Mouse (Mus musculus): ENCODE measurements around the gene Pabpn1l. TPM values are rescaled to one million over a fixed set of nuclear protein-coding genes. Genes with fewer than 3 reads are reported as not detected.

Pabpn1l gene
- polyA plus RNA-seq, 1 experiment, result 0.55 TPM

GRCm38 (mm10) chr8:122572751-122573150 is 49.8 kb downstream of the Pabpn1l start:
- H3ac ChIP-seq (ENCODE audit: control insufficient read depth, insufficient read length), result no peak overlapping the region
- no peak overlapping the region for H3K4me3 ChIP-seq
- no peaks in the 10 kb centered on the region for H3K27me3 ChIP-seq (ENCODE audit: control insufficient read depth, insufficient read depth, insufficient read length)
- peaks cover 29% of the 10 kb centered on the region for H3K79me2 ChIP-seq (ENCODE audit: control insufficient read depth, insufficient read depth)
- no peak for TF ChIP-seq SRF (IDR thresholded peaks at IDR 0.05; ENCODE audit: control insufficient read depth, insufficient read length, low read depth)
- TF ChIP-seq TCF3 (IDR thresholded peaks at IDR 0.05; ENCODE audit: insufficient read length, low read depth), result no peak
- no peak for TF ChIP-seq CEBPB (IDR thresholded peaks at IDR 0.05; ENCODE audit: insufficient read depth, poor library complexity, severe bottlenecking)
- no peak for TF ChIP-seq POLR2AphosphoS2 (IDR thresholded peaks at IDR 0.05; ENCODE audit: insufficient read length, low read depth)
- TF ChIP-seq POLR2A (IDR thresholded peaks at IDR 0.05; ENCODE audit: insufficient read length, low read depth), result no peak
- no peak for TF ChIP-seq TCF12 (IDR thresholded peaks at IDR 0.05; ENCODE audit: insufficient read depth, poor library complexity, severe bottlenecking)
- no peak for TF ChIP-seq E2F4 (IDR thresholded peaks at IDR 0.05; ENCODE audit: insufficient read depth)
- TF ChIP-seq MAX (IDR thresholded peaks at IDR 0.05; ENCODE audit: low read depth), result no peak
- no peak for TF ChIP-seq MYOD1 (IDR thresholded peaks at IDR 0.05; ENCODE audit: control insufficient read depth in 1 of 3, insufficient read length in 2 of 3, low read depth in 2 of 3)
- TF ChIP-seq USF1 (IDR thresholded peaks at IDR 0.05; ENCODE audit: low read depth), result no peak
- no peak overlapping the region for H3K4me2 ChIP-seq (ENCODE audit: low read depth)
- H3K36me3 ChIP-seq (ENCODE audit: control insufficient read depth, insufficient read depth), result peaks cover 7% of the 10 kb centered on the region

GRCm38 (mm10) chr8:122571750-122572267 is 50.7 kb downstream of the Pabpn1l start:
- no peak overlapping the region for H3ac ChIP-seq (ENCODE audit: control insufficient read depth, insufficient read length)
- no peak overlapping the region for H3K4me3 ChIP-seq
- peaks cover 29% of the 10 kb centered on the region for H3K79me2 ChIP-seq (ENCODE audit: control insufficient read depth, insufficient read depth)
- H3K27me3 ChIP-seq (ENCODE audit: control insufficient read depth, insufficient read depth, insufficient read length), result no peaks in the 10 kb centered on the region
- H3K4me2 ChIP-seq (ENCODE audit: low read depth), result no peak overlapping the region
- no peak for TF ChIP-seq TCF12 (IDR thresholded peaks at IDR 0.05; ENCODE audit: insufficient read depth, poor library complexity, severe bottlenecking)
- TF ChIP-seq MYOG (IDR thresholded peaks at IDR 0.05; ENCODE audit: control insufficient read depth in 1 of 3, insufficient read depth in 1 of 3, insufficient read length in 2 of 3, low read depth in 2 of 3), result no peak
- TF ChIP-seq MYOD1 (IDR thresholded peaks at IDR 0.05; ENCODE audit: control insufficient read depth in 1 of 3, insufficient read length in 2 of 3, low read depth in 2 of 3), result no peak
- no peak for TF ChIP-seq E2F4 (IDR thresholded peaks at IDR 0.05; ENCODE audit: insufficient read depth)
- no peak for TF ChIP-seq USF1 (IDR thresholded peaks at IDR 0.05; ENCODE audit: low read depth)
- no peak for TF ChIP-seq MAX (IDR thresholded peaks at IDR 0.05; ENCODE audit: low read depth)
- no peak for TF ChIP-seq POLR2AphosphoS2 (IDR thresholded peaks at IDR 0.05; ENCODE audit: insufficient read length, low read depth)
- no peak for TF ChIP-seq TCF3 (IDR thresholded peaks at IDR 0.05; ENCODE audit: insufficient read length, low read depth)
- TF ChIP-seq SRF (IDR thresholded peaks at IDR 0.05; ENCODE audit: control insufficient read depth, insufficient read length, low read depth), result no peak
- no peak for TF ChIP-seq CEBPB (IDR thresholded peaks at IDR 0.05; ENCODE audit: insufficient read depth, poor library complexity, severe bottlenecking)
- no peak for TF ChIP-seq POLR2A (IDR thresholded peaks at IDR 0.05; ENCODE audit: insufficient read length, low read depth)
- TF ChIP-seq REST (IDR thresholded peaks at IDR 0.05; ENCODE audit: insufficient read depth, insufficient read length), result no peak
- H3K36me3 ChIP-seq (ENCODE audit: control insufficient read depth, insufficient read depth), result peaks cover 7% of the 10 kb centered on the region

- Histone ChIP-seq H3ac (ENCODE audit: control insufficient read depth, insufficient read length) (no peak overlapping the region), H3K36me3 (ENCODE audit: control insufficient read depth, insufficient read depth) (peaks cover 7% of the 10 kb centered on the region), H3K27me3 (ENCODE audit: control insufficient read depth, insufficient read depth, insufficient read length) (no peaks in the 10 kb centered on the region), H3K79me2 (ENCODE audit: control insufficient read depth, insufficient read depth) (peaks cover 25% of the 10 kb centered on the region), H3K4me3 (no peak overlapping the region), H3K4me2 (ENCODE audit: low read depth) (no peak overlapping the region)
- TF ChIP-seq E2F4 (IDR thresholded peaks at IDR 0.05; ENCODE audit: insufficient read depth) (no peak), POLR2AphosphoS2 (IDR thresholded peaks at IDR 0.05; ENCODE audit: insufficient read length, low read depth) (no peak), TCF3 (IDR thresholded peaks at IDR 0.05; ENCODE audit: insufficient read length, low read depth) (no peak), MAX (IDR thresholded peaks at IDR 0.05; ENCODE audit: low read depth) (no peak), REST (IDR thresholded peaks at IDR 0.05; ENCODE audit: insufficient read depth, insufficient read length) (no peak), CEBPB (IDR thresholded peaks at IDR 0.05; ENCODE audit: insufficient read depth, poor library complexity, severe bottlenecking) (no peak), TCF12 (IDR thresholded peaks at IDR 0.05; ENCODE audit: insufficient read depth, poor library complexity, severe bottlenecking) (no peak), MYOD1 (IDR thresholded peaks at IDR 0.05; ENCODE audit: control insufficient read depth in 1 of 3, insufficient read length in 2 of 3, low read depth in 2 of 3) (no peak), SRF (IDR thresholded peaks at IDR 0.05; ENCODE audit: control insufficient read depth, insufficient read length, low read depth) (no peak), POLR2A (IDR thresholded peaks at IDR 0.05; ENCODE audit: insufficient read length, low read depth) (no peak), MYOG (IDR thresholded peaks at IDR 0.05; ENCODE audit: control insufficient read depth in 1 of 3, insufficient read depth in 1 of 3, insufficient read length in 2 of 3, low read depth in 2 of 3) (no peak), USF1 (IDR thresholded peaks at IDR 0.05; ENCODE audit: low read depth) (no peak)
Measured at GRCm38 (mm10) chr8:122571153-122571552, 51.4 kb downstream of the Pabpn1l start.

GRCm38 (mm10) chr8:122569996-122570395 is 52.5 kb downstream of the Pabpn1l start:
- TF ChIP-seq REST (IDR thresholded peaks at IDR 0.05; ENCODE audit: insufficient read depth, insufficient read length) (no peak), TCF12 (IDR thresholded peaks at IDR 0.05; ENCODE audit: insufficient read depth, poor library complexity, severe bottlenecking) (no peak), CEBPB (IDR thresholded peaks at IDR 0.05; ENCODE audit: insufficient read depth, poor library complexity, severe bottlenecking) (no peak), TCF3 (IDR thresholded peaks at IDR 0.05; ENCODE audit: insufficient read length, low read depth) (no peak), MYOD1 (IDR thresholded peaks at IDR 0.05; ENCODE audit: control insufficient read depth in 1 of 3, insufficient read length in 2 of 3, low read depth in 2 of 3) (no peak), POLR2A (IDR thresholded peaks at IDR 0.05; ENCODE audit: insufficient read length, low read depth) (no peak)
- Histone ChIP-seq H3K79me2 (ENCODE audit: control insufficient read depth, insufficient read depth) (peaks cover 18% of the 10 kb centered on the region), H3K27me3 (ENCODE audit: control insufficient read depth, insufficient read depth, insufficient read length) (no peaks in the 10 kb centered on the region), H3K4me2 (ENCODE audit: low read depth) (no peak overlapping the region), H3K4me3 (peak overlapping the region; percentile 48), H3ac (ENCODE audit: control insufficient read depth, insufficient read length) (no peak overlapping the region), H3K36me3 (ENCODE audit: control insufficient read depth, insufficient read depth) (peaks cover 7% of the 10 kb centered on the region)

Other genes starting within 250 kb of the Pabpn1l start
- 28.8 TPM for gene Zc3h18, start 246.1 kb downstream of the Pabpn1l start, polyA plus RNA-seq (2012; fragmentation: generic; extraction: Trizol)
- gene Il17c, start 200.7 kb downstream of the Pabpn1l start, polyA plus RNA-seq (2012; fragmentation: generic; extraction: Trizol), result not detected
- not detected for gene Cyba, start 189.8 kb downstream of the Pabpn1l start, polyA plus RNA-seq (2012; fragmentation: generic; extraction: Trizol)
- 85.3 TPM for gene Mvd, start 179.3 kb downstream of the Pabpn1l start, polyA plus RNA-seq (2012; fragmentation: generic; extraction: Trizol)
- gene Snai3, start 162.0 kb downstream of the Pabpn1l start, polyA plus RNA-seq (2012; fragmentation: generic; extraction: Trizol), result 1.3 TPM
- 36.3 TPM for gene Rnf166, start 146.7 kb downstream of the Pabpn1l start, polyA plus RNA-seq (2012; fragmentation: generic; extraction: Trizol)
- gene Ctu2, start 146.6 kb downstream of the Pabpn1l start, polyA plus RNA-seq (2012; fragmentation: generic; extraction: Trizol), result 31.5 TPM
- gene Piezo1, start 71.4 kb downstream of the Pabpn1l start, polyA plus RNA-seq (2012; fragmentation: generic; extraction: Trizol), result 156 TPM
- gene Cdt1, start 54.7 kb downstream of the Pabpn1l start, polyA plus RNA-seq (2012; fragmentation: generic; extraction: Trizol), result 19.7 TPM
- 261 TPM for gene Aprt, start 45.8 kb downstream of the Pabpn1l start, polyA plus RNA-seq (2012; fragmentation: generic; extraction: Trizol)
- 17.6 TPM for gene Galns, start 11.3 kb downstream of the Pabpn1l start, polyA plus RNA-seq (2012; fragmentation: generic; extraction: Trizol)
- 95.7 TPM for gene Trappc2l, start 11.1 kb downstream of the Pabpn1l start, polyA plus RNA-seq (2012; fragmentation: generic; extraction: Trizol)
- gene Cbfa2t3, start 76.4 kb upstream of the Pabpn1l start, polyA plus RNA-seq (2012; fragmentation: generic; extraction: Trizol), result 29.5 TPM
- 9.3 TPM for gene Acsf3, start 152.7 kb upstream of the Pabpn1l start, polyA plus RNA-seq (2012; fragmentation: generic; extraction: Trizol)
- gene Cdh15, start 225.2 kb upstream of the Pabpn1l start, polyA plus RNA-seq (2012; fragmentation: generic; extraction: Trizol), result 401 TPM

All from myocyte (in vitro differentiated cells).